Mouse (Mus musculus) thymus, adult 2 months (tissue): Measurements from ENCODE around the gene Auts2. TPM values are rescaled to one million over a fixed set of nuclear protein-coding genes. Genes with fewer than 3 reads are reported as not detected.

Source experiments
- DNase-seq: peaks from one replicate; pipeline ENCODE4 v3.0.0; 2021
- H3K27ac ChIP-seq: fragments of 200-500 bp; 2 replicates; pipeline ENCODE4 v1.5.1; 2012; ENCODE audit warnings: low read length, control low read depth; ENCODE audit not compliant: control insufficient read depth, insufficient read depth
- H3K27me3 ChIP-seq: fragments of 200-500 bp; 2 replicates; pipeline ENCODE4 v1.6.1; 2012; ENCODE audit warnings: mild to moderate bottlenecking, low read length, moderate library complexity, mixed read lengths; ENCODE audit not compliant: control insufficient read depth, insufficient read depth
- H3K36me3 ChIP-seq: fragments of 200-500 bp; 2 replicates; pipeline ENCODE4 v1.6.1; 2012; ENCODE audit warnings: mild to moderate bottlenecking, low read length, moderate library complexity; ENCODE audit not compliant: control insufficient read depth, insufficient read depth
- H3K4me1 ChIP-seq: fragments of 200-500 bp; replicated peaks from 2 replicates; pipeline ENCODE4 v1.6.1; 2012; ENCODE audit warnings: low read length; ENCODE audit not compliant: control insufficient read depth, insufficient read depth
- H3K4me3 ChIP-seq: fragments of 200-500 bp; 2 replicates; pipeline ENCODE4 v1.5.1; 2012; ENCODE audit warnings: mild to moderate bottlenecking, low read length, control low read depth, moderate library complexity; ENCODE audit not compliant: control insufficient read depth, insufficient read depth
- CTCF ChIP-seq: fragments of 200-500 bp; IDR thresholded peaks from 2 replicates; pipeline ENCODE4 v1.5.1; 2012; ENCODE audit warnings: mild to moderate bottlenecking, control low read depth, low read length, moderate library complexity, borderline replicate concordance; ENCODE audit not compliant: control insufficient read depth, poor library complexity, insufficient read depth; ENCODE audit errors: extremely low read depth
- POLR2A ChIP-seq: fragments of 200-500 bp; IDR thresholded peaks from 2 replicates; pipeline ENCODE4 v1.6.1; 2012; ENCODE audit warnings: mild to moderate bottlenecking, low read length, control low read depth, moderate library complexity; ENCODE audit not compliant: control insufficient read depth, poor library complexity, insufficient read depth; ENCODE audit errors: extremely low read depth
- WGBS: fragments of 180-500 bp; shearing (Covaris S2); methylation state at CpG from one replicate; pipeline ENCODE4 v1.1.7; 2018; 5-methylcytosine and 5-hydroxymethylcytosine counted together
- polyA plus RNA-seq: library from polyadenylated mRNA; depleted of rRNA; stranded (reverse); fragments of >200 nt; gene quantifications from 2 replicates; pipeline ENCODE4 v1.2.3, GENCODE M21; 2012

The Auts2 gene
- polyA plus RNA-seq, 1 experiment, result 4.9 TPM

DNA sequence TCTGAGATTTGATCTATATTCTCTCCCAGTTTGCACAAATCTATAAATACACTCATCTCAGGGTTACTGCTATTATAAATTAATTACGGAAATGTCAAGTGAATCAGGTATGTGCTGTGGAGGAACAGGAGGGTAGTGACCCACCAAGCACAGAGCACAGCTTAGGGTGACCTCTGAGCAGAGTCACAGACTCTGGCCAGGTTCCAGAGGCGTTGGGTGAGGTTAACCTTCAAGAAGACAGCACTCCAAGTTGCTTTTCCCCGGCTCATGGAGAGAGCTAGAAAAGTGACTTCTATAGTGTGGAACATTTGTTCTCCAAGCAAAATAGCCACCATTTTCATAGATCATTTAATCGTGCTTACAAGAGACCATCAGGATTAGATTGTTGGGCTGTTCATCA lies 813.7 kb downstream of the Auts2 start:
- no peak overlapping the region for H3K4me3 ChIP-seq

GRCm38 (mm10) chr5:131727909-131728308 lies 815.2 kb downstream of the Auts2 start:
- no peaks in the 10 kb centered on the region for H3K27me3 ChIP-seq
- TF ChIP-seq POLR2A (no peak), CTCF (no peak)
- H3K27ac ChIP-seq, result no peak overlapping the region
- 86% methylated on average over 4 of the region's 4 CpGs for WGBS
- H3K36me3 ChIP-seq, result no peaks in the 10 kb centered on the region
- no peaks in the 10 kb centered on the region for H3K4me1 ChIP-seq
- DNase-seq, result no peak
- no peak overlapping the region for H3K4me3 ChIP-seq

More for the DNA sequence above, 813.7 kb downstream of the Auts2 start:
- no peaks in the 10 kb centered on the region for H3K4me1 ChIP-seq
- H3K27me3 ChIP-seq, result no peaks in the 10 kb centered on the region
- WGBS, result 85% methylated on average over 4 of the region's 4 CpGs
- no peaks in the 10 kb centered on the region for H3K36me3 ChIP-seq
- H3K27ac ChIP-seq, result no peak overlapping the region
- no peak for DNase-seq
- no peak for TF ChIP-seq POLR2A
- no peak for TF ChIP-seq CTCF

- H3K4me3 ChIP-seq, result no peak overlapping the region
- H3K36me3 ChIP-seq, result no peaks in the 10 kb centered on the region
- TF ChIP-seq CTCF, result no peak
- TF ChIP-seq POLR2A, result no peak
- H3K27me3 ChIP-seq, result no peaks in the 10 kb centered on the region
- H3K27ac ChIP-seq, result no peak overlapping the region
- no peak for DNase-seq
- H3K4me1 ChIP-seq, result no peaks in the 10 kb centered on the region
- whole genome bisulfite sequencing, result 81% methylated on average over 1 of the region's 1 CpGs
Measured at GRCm38 (mm10) chr5:131724508-131724907, 818.6 kb downstream of the Auts2 start.

GRCm38 (mm10) chr5:131722791-131723190 lies 820.4 kb downstream of the Auts2 start:
- no peak for TF ChIP-seq POLR2A
- no peak for TF ChIP-seq CTCF
- no peaks in the 10 kb centered on the region for H3K27me3 ChIP-seq
- H3K36me3 ChIP-seq, result no peaks in the 10 kb centered on the region
- DNase-seq, result no peak
- H3K4me3 ChIP-seq, result no peak overlapping the region
- WGBS, result 91% methylated on average over 6 of the region's 6 CpGs
- no peak overlapping the region for H3K27ac ChIP-seq
- no peaks in the 10 kb centered on the region for H3K4me1 ChIP-seq

GRCm38 (mm10) chr5:131722361-131722760 lies 820.8 kb downstream of the Auts2 start:
- DNase-seq, result no peak
- TF ChIP-seq POLR2A (no peak), CTCF (no peak)
- Histone ChIP-seq H3K27me3 (no peaks in the 10 kb centered on the region), H3K36me3 (no peaks in the 10 kb centered on the region), H3K4me1 (no peaks in the 10 kb centered on the region), H3K27ac (no peak overlapping the region), H3K4me3 (no peak overlapping the region)
- WGBS, result 61% methylated on average over 4 of the region's 4 CpGs

DNA sequence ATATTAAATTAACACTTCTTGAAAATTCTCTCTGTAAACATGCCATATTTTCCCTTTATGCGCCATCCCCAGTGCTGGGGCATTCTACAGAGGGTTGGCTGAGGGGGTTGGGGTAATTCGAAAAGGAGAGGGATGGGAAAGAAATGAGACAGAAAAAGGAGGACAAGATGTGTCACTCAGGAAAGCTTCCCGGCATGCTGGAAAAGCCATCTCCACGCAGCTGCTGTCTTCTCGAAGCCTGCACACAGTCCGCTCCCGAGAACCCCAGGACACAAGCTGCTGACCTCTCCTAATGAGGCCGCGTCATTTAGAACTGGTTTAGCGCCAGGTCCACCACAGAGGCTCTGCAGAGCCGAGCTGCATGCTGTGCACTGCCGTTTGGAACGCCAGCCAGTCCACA lies 825.1 kb downstream of the Auts2 start:
- H3K27ac ChIP-seq, result no peak overlapping the region
- no peaks in the 10 kb centered on the region for H3K4me1 ChIP-seq
- 93% methylated on average over 13 of the region's 13 CpGs for WGBS
- no peaks in the 10 kb centered on the region for H3K27me3 ChIP-seq
- no peak overlapping the region for H3K4me3 ChIP-seq
- DNase-seq, result no peak
- TF ChIP-seq POLR2A, result no peak
- TF ChIP-seq CTCF, result no peak
- no peaks in the 10 kb centered on the region for H3K36me3 ChIP-seq

DNA sequence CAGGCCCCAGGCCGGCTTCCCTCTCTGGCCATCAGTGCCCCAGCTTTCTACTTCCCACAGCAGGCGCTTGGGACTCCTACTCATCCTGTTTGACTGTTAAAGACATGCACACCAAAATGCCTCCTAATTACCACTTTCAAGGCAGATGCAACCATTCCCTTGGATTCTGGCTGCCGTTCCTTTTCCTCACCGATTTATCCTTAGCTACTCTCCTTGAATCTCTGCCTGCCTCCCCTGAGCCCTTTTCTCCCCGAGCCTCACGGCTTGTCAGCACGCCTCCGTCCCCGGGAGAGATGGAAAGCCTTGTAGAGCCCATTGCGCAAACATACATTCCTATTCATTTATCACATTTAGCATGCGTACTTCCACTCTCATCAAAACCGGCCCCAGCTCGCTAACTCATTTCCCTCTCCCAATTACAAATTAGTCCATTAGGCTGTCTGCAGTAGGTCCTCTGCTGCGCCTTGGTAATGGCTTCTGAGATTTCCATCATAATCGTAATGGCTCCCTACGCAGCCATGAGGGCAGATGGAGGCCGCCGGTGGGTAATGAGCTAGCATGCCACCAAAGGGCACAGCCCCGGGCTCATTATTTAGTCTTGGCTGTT lies 825.7 kb downstream of the Auts2 start:
- Histone ChIP-seq H3K27me3 (no peaks in the 10 kb centered on the region), H3K4me3 (no peak overlapping the region), H3K4me1 (no peaks in the 10 kb centered on the region), H3K27ac (no peak overlapping the region), H3K36me3 (no peaks in the 10 kb centered on the region)
- TF ChIP-seq POLR2A (no peak), CTCF (no peak)
- WGBS, result 94% methylated on average over 19 of the region's 19 CpGs
- DNase-seq, result no peak
